Mouse (Mus musculus): ENCODE measurements around the gene Cpa5. TPM values are rescaled to one million over a fixed set of nuclear protein-coding genes. Genes with fewer than 3 reads are reported as not detected.

The Cpa5 gene
- polyA plus RNA-seq, 1 experiment from 2014 or later, result 0.27 TPM

DNA sequence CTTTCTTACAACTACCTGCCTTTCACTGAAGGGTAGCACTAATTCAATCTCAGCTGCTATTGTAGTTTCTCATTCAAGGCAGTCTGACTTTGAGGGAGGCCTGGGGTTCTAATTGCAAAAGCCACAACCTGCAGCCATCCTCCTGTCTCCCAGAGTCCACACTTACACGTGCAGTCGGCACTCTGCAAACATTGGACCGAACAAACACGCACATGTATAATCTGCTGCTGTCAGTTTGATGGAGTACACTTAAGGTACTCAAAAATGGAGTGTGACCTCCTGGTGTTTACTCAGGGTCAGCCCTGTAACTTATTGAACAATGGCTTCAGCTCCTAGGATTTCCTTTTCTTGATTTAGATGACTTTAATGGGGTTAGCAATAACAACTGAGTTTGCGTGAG, 68.8 kb downstream of the Cpa5 start:
- no peak overlapping the region for H3K4me2 ChIP-seq (ENCODE audit: low read depth, low read length)
- no peak overlapping the region for H3K27ac ChIP-seq (replicated peaks; ENCODE audit: low read depth, low read length)
- no peak overlapping the region for H3K4me3 ChIP-seq (ENCODE audit: low read depth, low read length)
- H3K36me3 ChIP-seq (replicated peaks; ENCODE audit: control insufficient read depth, insufficient read depth, low read depth, low read length), result no peaks in the 10 kb centered on the region
- ATAC-seq (replicated peaks; ENCODE audit: insufficient number of reproducible peaks, low FRiP score, low TSS enrichment, low read depth) (no peak), DNase-seq (ENCODE audit: low spot score) (no peak)
- H3K9ac ChIP-seq (replicated peaks; ENCODE audit: low read length), result no peak overlapping the region
- H3K9me3 ChIP-seq (replicated peaks; ENCODE audit: control insufficient read depth, low read length), result no peaks in the 10 kb centered on the region
- H3K27me3 ChIP-seq (ENCODE audit: control insufficient read depth, insufficient read depth, low read length), result no peaks in the 10 kb centered on the region
- H3K4me1 ChIP-seq (ENCODE audit: control insufficient read depth, insufficient read depth, low read length), result peaks cover 2% of the 10 kb centered on the region; the same call in 1 of the 2 replicates
- 52% methylated on average over 5 of the region's 5 CpGs for WGBS

DNA sequence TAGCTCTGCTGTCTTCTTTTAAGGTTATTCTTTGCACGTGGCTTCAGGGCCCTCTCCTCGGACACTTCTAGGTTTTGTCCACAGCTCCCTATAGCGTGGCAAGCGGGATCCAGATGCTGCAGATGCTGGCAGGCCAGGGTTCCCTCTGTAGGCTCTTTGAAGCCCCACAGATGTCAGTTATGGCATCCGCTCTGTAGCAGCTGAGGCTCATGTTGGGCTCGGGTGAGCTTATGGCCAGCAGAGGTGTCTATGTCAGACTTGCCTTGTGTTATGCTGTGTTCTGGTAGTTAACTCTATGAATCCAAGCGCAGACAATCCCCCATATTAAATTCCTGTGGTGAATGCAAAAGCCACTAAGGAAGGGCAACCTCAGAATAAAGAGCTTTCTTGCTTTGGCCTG, 69.6 kb downstream of the Cpa5 start:
- no peaks in the 10 kb centered on the region for H3K9me3 ChIP-seq (replicated peaks; ENCODE audit: control insufficient read depth, low read length)
- 68% methylated on average over 7 of the region's 7 CpGs for WGBS
- DNase-seq (ENCODE audit: low spot score) (no peak), ATAC-seq (replicated peaks; ENCODE audit: insufficient number of reproducible peaks, low FRiP score, low TSS enrichment, low read depth) (no peak)
- H3K36me3 ChIP-seq (replicated peaks; ENCODE audit: control insufficient read depth, insufficient read depth, low read depth, low read length), result no peaks in the 10 kb centered on the region
- H3K4me1 ChIP-seq (ENCODE audit: control insufficient read depth, insufficient read depth, low read length), result peaks cover 1% of the 10 kb centered on the region; the same call in 1 of the 2 replicates
- no peak overlapping the region for H3K4me3 ChIP-seq (ENCODE audit: low read depth, low read length)
- H3K27ac ChIP-seq (replicated peaks; ENCODE audit: low read depth, low read length), result no peak overlapping the region
- no peak overlapping the region for H3K4me2 ChIP-seq (ENCODE audit: low read depth, low read length)
- no peaks in the 10 kb centered on the region for H3K27me3 ChIP-seq (ENCODE audit: control insufficient read depth, insufficient read depth, low read length)
- no peak overlapping the region for H3K9ac ChIP-seq (replicated peaks; ENCODE audit: low read length)

Other genes with a start within 250 kb of the Cpa5 start
- 89.2 and 90.7 TPM in 2 replicates for gene Zc3hc1, start 220.0 kb upstream of the Cpa5 start, polyA plus RNA-seq (2014; fragmentation: Nextera tagmentation; extraction: Ambion mirVana)
- gene Klhdc10, start 209.1 kb upstream of the Cpa5 start, polyA plus RNA-seq (2014; fragmentation: Nextera tagmentation; extraction: Ambion mirVana), result 33.9 and 35.1 TPM in 2 replicates
- 44.1 TPM in 2 replicates for gene Tmem209, start 101.2 kb upstream of the Cpa5 start, polyA plus RNA-seq (2014; fragmentation: Nextera tagmentation; extraction: Ambion mirVana)
- gene Ssmem1, start 101.2 kb upstream of the Cpa5 start, polyA plus RNA-seq (2014; fragmentation: Nextera tagmentation; extraction: Ambion mirVana), result 0.15 and 0.36 TPM in 2 replicates
- gene Cpa2, start 69.4 kb upstream of the Cpa5 start, polyA plus RNA-seq (2014; fragmentation: Nextera tagmentation; extraction: Ambion mirVana), result 9.1 and 10.5 TPM in 2 replicates
- gene Cpa4, start 42.6 kb upstream of the Cpa5 start, polyA plus RNA-seq (2014; fragmentation: Nextera tagmentation; extraction: Ambion mirVana), result 1.4 TPM in 2 replicates
- gene Cpa1, start 28.2 kb downstream of the Cpa5 start, polyA plus RNA-seq (2014; fragmentation: Nextera tagmentation; extraction: Ambion mirVana), result 0.17 and 0.21 TPM in 2 replicates
- 23.7 and 28.1 TPM in 2 replicates for gene Cep41, start 82.7 kb downstream of the Cpa5 start, polyA plus RNA-seq (2014; fragmentation: Nextera tagmentation; extraction: Ambion mirVana)
- 1,816 and 1,902 TPM in 2 replicates for gene Mest, start 112.5 kb downstream of the Cpa5 start, polyA plus RNA-seq (2014; fragmentation: Nextera tagmentation; extraction: Ambion mirVana)